Mouse (Mus musculus): ENCODE measurements around the gene Gpam.

- TF ChIP-seq CTCF (IDR thresholded peaks at IDR 0.05; ENCODE audit: low read depth, low read length) = no peak
- no peak for TF ChIP-seq GATA1 (IDR thresholded peaks at IDR 0.05; ENCODE audit: borderline replicate concordance, low read length)
Observed at GRCm38 (mm10) chr19:55165954-55166353, 38.9 kb upstream of the Gpam start.

Measured in G1E (cell line).